Mouse (Mus musculus): Measurements from ENCODE around the gene Mapkap1.

Gene Mapkap1

GRCm38 (mm10) chr2:34573073-34573472 lies 166.5 kb downstream of the Mapkap1 start:
- no peak for DNase-seq (ENCODE audit: low read depth, low spot score)

DNA sequence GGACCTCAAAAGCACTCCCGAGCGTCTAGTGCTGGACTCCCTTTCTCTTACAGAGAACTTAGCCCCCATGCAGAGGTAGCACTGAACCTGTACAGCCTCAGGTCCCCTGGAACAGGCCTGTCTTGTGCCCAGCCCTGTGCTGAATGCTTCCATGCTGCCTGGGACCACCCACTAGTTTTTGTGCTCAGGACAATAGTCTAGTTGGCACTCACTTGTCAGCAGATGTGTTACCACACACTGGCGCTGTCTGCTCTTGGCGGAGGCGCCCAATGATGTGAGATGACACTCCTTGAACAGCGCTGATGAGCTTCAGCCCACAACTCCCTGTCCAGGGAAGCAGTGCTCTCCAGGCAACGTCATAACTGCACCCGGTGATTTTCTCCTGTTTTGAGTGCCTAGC lies 182.0 kb downstream of the Mapkap1 start:
- DNase-seq (ENCODE audit: low read depth, low spot score) = no peak

DNA sequence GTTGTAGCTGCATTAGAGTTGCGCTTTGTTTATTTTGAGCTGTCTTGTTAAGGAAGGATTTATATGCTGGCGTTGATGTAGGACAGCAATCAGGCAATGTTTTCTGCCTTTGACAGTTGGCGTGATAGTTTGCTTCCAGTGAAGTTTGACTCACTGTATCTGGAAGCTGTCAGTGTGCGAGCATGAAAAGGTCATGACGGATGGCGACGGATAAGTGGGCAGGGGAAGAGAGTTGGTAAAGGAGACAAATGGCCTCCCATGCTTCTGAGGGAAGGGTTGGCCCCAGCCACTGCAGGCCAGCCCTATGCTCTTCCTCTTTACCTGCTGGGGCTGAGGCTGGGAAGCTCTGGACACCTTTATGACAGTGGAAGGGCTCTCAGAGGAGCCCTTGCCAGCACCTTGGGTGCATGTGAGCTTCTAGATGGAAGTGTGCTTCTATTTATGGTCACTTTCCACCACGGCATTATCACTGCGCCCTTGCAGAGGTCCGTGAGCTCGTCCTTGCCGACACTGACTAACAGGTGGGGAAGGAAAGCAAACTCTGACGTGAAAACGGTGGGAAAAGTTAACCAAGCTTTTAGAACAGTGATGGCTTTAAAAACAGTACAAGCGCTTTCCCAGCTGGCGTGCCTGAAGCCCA lies 185.3 kb downstream of the Mapkap1 start:
- no peak for DNase-seq (ENCODE audit: low read depth, low spot score)

DNA sequence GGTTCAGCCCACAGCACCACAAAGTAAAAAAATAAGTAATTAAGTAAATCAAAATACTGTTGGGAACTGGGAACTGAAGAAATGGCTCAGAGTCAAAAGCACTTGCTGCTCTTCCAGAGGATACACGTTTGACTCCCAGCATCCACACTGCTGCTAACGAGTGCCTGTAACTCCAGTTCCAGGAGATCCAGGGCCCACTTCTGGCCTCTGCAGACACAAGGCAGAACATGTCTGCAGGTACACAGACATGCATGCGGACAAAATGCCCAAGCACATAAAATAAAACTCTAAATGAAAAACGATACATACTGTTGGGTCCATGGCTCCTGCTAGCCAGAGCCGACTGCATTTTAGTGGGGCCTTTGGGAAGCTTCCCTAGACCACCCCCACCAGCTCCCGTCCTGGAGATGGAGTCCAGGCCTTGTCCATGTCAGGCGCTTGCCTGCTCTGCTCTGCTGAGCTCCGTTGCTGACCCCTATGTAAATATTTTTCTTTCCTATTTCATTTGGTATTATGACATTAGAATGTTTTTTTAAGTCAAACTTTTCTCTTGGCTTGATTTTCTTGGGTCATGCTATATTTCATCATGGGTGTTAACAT lies 185.9 kb downstream of the Mapkap1 start:
- DNase-seq (ENCODE audit: low read depth, low spot score) = no peak

- no peak for DNase-seq (ENCODE audit: low read depth, low spot score)
Observed at GRCm38 (mm10) chr2:34594001-34594400, 187.4 kb downstream of the Mapkap1 start.

- no peak for DNase-seq (ENCODE audit: low read depth, low spot score)
Observed at GRCm38 (mm10) chr2:34599606-34600255, 193.2 kb downstream of the Mapkap1 start.

DNA sequence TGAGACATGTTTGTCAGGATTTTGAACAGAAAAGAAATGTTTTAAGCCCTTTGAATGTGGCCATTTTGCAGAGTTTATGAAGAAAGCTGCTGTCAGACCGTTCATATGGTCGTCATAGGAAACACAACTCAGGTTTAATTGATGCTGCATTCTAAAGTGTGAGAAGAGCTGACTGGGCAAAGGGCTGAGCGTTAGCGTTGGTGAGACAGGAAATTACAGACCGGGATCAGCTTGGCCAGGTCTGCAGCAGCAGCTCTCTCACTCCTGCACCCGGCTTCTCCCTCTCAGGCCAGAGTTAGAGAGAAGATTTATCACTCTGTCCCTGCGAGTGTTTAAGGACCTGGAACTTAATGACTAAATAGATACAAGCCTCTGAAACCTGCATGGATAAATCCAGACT lies 194.2 kb downstream of the Mapkap1 start:
- no peak for DNase-seq (ENCODE audit: low read depth, low spot score)

DNA sequence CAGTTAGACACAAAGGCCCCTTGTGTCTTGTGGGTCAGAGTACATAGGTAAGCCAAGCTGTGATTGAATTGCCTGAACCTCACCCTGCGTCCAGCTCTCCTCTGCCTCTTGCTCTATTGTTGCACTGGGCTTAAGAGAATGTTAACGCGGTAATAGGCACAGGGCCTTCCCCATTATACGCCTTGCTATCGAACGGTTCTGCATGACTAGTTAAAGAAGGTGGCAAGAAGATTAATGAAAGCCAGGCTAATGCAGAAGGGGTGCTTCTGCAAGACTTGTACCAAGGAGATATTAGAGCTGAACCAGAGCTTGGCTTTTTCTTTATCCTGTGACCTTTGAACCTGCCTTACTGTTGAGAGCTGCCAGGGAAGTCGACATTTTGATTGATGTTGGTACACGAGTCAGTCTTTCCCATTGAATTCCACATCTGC lies 195.6 kb downstream of the Mapkap1 start:
- DNase-seq (ENCODE audit: low read depth, low spot score) = no peak

GRCm38 (mm10) chr2:34602896-34603295 lies 196.3 kb downstream of the Mapkap1 start:
- DNase-seq (ENCODE audit: low read depth, low spot score) = no peak

DNA sequence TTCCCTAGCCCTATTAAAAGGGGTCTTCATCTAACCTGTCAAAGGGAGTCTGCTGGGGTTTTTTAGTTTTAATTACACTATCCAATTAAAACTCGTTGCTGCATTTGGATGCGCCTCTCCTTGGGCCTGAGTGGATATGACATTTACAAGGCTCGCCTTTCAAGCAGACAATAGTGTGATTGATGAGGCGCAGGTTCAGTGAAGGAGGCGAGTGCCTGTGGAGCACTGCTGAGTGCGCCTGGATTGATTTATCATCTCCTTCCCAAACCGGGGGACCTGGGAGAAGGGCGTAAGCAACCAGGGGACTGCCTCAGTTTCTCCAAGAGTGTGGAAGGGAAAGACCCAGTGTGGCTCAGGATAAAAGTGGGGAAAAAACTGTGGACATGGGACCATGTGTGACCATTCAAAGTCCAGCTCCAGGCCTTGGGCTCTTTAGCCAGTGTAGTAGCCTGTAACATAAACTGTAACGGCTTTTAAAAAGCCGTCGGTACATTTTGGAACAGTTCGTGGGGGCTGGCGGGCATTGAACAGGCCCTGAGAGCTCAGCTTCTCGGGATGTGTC lies 197.2 kb downstream of the Mapkap1 start:
- DNase-seq (ENCODE audit: low read depth, low spot score) = no peak

DNA sequence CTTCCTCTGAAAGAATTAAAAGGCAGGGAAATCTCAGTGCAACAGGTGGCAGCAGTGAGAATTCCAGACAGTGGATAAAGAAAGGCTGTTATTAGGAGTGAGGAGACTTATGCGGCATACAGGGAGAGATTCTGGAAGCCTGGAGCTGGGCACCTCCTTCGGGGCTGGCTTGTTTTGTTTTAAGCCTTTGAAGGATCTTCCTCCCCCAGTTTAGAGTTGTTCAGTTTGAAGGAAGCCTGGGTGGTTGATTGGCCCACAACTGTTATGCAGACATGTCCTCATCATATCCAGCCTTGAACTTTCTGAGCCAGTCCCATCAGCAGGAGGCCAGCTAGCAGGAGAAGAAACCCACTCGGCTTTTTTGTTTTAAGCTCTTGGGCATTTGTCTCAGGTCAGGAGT lies 198.5 kb downstream of the Mapkap1 start:
- no peak for DNase-seq (ENCODE audit: low read depth, low spot score)

- DNase-seq (ENCODE audit: low read depth, low spot score) = no peak
Observed at GRCm38 (mm10) chr2:34608917-34609316, 202.3 kb downstream of the Mapkap1 start.

- no peak for DNase-seq (ENCODE audit: low read depth, low spot score)
Observed at GRCm38 (mm10) chr2:34609516-34609915, 202.9 kb downstream of the Mapkap1 start.

DNA sequence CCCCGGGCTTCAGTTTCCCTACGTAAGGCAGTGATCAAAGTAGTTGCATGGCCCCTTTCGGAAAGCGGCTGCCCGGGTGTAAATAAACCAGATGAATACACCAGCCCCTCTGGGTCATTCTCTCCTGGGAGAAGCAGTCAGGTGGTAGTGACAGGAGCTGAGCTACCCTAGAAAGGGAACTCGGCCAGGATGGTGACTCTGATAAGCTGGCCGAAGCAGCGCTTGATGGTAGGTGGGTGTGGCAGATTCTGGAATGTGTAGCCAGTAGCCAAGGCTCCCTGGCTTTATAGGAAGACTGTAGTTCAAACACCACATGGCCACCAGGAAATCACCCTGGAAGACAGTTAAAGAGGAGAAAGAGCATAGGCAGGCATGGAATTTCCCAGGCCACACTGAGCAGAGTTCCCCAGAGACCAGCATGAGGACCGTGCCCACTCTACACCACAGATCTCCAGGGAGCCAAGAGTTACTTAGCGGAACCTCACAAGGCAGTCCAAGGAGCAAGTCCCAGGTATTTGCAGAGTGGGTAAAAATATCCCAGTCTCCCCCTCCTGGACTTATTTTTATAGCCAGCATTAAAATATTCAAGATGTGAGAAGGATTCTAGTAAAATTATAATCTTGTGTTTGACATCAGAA lies 214.3 kb downstream of the Mapkap1 start:
- no peak for DNase-seq (ENCODE audit: low read depth, low spot score)

GRCm38 (mm10) chr2:34621485-34621884 lies 214.9 kb downstream of the Mapkap1 start:
- no peak for DNase-seq (ENCODE audit: low read depth, low spot score)

DNA sequence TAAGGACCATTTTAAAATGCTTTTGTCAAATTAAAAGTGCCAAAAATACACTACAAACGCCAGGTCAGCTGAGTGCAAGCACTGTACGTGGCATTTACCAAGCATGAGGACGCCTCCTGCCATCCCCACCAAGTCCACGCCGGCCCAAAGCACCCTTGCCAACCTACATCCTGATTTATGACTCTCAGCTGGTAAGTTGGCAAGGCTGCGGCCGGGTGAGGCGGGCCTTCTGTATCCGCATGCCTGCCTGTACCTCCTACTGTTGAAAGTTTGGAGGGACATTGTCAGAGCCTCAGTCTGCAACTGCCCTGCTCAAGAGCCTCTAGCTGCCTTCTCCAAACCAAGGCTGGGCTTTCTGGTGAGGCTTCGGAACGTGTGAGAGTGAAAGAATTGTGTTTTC lies 215.9 kb downstream of the Mapkap1 start:
- no peak for DNase-seq (ENCODE audit: low read depth, low spot score)

DNA sequence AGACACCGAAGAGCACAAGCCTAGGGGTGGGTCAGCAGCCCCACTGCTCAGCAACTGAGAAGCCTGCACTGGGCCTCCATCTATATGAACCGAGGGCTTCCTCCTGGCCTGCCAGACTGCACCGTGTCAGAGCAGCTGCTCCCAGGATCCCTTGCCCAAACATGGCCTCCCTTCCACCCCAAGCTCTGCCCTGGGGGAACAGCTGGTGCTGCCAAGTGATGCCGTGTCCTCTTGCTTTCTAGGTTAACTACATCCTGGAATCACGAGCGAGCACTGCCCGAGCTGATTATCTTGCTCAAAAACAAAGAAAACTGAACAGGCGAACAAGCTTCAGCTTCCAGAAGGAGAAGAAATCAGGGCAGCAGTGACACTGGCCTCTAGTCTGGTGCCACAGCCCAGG lies 216.6 kb downstream of the Mapkap1 start:
- no peak for DNase-seq (ENCODE audit: low read depth, low spot score)

- DNase-seq (ENCODE audit: low read depth, low spot score) = no peak
Observed at GRCm38 (mm10) chr2:34624076-34624475, 217.5 kb downstream of the Mapkap1 start.

GRCm38 (mm10) chr2:34627328-34628226 lies 221.0 kb downstream of the Mapkap1 start:
- DNase-seq (ENCODE audit: low read depth, low spot score) = no peak

GRCm38 (mm10) chr2:34628903-34629540 lies 222.5 kb downstream of the Mapkap1 start:
- no peak for DNase-seq (ENCODE audit: low read depth, low spot score)

DNA sequence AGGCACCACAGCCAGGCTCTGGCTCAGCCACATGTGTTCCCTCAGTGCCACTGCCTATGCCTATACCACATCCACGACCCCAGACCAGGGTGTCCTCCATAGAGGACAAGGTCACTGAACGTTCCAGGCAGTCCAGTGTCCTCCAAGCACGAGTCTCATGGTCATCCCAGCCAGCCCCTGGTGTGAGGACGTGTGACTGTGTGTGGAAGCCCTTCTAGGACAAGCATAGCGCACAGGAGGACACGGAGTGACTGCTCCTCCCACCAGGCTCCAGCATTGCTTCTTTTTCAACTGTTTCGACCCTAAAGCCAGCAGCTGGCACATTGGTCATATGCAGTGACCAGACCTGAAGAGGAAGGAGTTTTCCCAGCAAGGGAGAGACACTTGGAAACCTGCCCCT lies 223.2 kb downstream of the Mapkap1 start:
- DNase-seq (ENCODE audit: low read depth, low spot score) = no peak
